Mouse (Mus musculus): ENCODE measurements around the gene Alox5. TPM values are rescaled to one million over a fixed set of nuclear protein-coding genes. Genes with fewer than 3 reads are reported as not detected.
"Not testable (repeated sequence)": the region's sequence is repeated elsewhere in the genome, so short reads cannot be mapped to it uniquely, and the experiment has no call there.

Alox5 gene
- 1 to 10 TPM; 6.3 to 6.7 TPM for total RNA-seq (2021)

DNA sequence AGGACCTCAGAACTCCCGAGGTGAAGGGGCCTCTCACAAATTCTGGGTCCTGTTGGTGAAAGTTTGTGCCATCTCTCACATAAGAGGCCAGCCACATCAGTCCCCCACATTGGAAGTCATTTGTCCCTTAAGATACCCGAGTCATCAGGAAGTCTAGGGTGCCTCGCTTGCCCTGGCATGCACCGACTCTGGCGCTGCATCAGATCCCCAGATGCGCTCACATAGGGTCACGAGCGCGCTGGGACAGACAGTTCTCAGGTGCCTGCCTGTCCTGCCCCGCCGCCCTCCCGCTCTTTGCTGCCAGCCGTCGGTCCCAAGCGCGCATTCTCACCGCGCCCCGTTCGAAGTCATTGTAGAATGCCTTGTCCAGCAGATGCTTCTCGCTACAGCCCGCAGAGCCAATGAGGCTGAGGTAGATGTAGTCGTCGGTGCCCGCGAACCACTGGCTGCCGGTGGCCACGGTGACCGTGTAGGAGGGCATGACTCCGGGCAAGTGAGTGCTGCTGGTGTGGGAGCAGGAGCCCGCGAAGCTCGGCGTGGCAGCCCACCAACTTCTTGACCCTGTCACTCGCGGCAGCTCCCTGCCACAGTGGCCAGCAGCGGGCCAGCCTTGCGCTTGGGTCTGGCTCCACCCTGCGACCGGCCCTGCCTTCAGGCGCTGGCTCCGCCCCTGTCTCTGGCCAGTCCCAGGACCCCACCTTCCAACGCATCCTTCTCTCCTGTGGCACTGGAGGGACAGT, at the start of gene Alox5:
Gene Alox5 (minus strand): TSS at position 635 of the 740 bp plus-strand sequence.
- DNase-seq: peak; percentile 38

DNA sequence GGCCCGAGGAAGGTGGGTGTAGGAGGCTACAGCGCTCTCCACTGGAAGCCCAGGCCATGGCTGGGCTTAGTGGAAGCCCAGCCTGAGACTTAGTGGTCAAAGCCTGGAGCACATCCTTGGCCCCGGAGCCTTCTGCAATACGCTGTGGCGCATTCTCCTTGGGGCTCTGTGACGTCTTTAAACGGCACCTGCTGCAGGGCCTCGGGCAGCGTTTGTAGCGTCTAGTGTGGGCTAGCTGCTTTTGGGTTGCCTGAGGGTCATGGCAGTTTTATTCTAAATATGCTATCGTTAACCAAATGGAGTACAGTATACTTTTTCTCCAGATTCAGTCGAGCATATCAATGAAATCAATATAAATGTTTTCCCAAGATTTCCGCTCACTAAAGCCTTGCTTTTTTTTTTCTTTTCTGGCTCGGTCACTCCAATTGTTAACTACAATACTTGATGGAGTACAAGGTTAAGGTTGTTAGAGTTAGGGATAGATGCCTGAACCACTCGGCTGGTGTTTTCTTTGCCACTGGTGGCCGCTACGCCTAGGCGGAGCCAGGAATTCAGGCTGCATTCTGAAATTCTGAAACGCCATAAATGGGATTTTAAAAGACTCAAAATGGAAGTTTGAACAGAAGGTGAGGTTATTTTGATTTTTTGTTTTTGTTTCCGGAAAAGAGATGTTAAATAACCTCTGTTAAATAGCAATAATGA, 45.5 kb upstream of the Alox5 start, which contains the start of gene Olfr212:
Gene Olfr212 (plus strand): TSS at position 215 of the 702 bp plus-strand sequence.
- DNase-seq: not testable (repeated sequence)

DNA sequence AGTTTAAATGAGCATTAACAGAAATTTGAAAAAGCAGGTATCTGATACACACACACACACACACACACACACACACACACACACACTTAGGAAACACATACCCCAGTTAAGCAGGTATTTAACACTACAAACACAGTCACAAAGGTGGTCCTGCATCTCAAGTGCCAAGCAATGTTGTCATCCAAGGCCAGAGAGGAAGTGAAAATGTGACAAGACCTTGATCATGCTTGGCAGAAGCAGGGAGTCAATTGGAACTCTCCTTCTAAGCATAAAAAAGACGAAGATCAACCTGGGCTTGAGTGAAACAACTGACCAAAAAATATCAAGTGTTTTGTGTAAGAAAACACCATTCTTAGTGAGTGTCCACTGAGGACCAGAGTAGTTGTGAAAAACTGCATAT, 35.0 kb upstream of the Alox5 start:
- no peak for DNase-seq

DNA sequence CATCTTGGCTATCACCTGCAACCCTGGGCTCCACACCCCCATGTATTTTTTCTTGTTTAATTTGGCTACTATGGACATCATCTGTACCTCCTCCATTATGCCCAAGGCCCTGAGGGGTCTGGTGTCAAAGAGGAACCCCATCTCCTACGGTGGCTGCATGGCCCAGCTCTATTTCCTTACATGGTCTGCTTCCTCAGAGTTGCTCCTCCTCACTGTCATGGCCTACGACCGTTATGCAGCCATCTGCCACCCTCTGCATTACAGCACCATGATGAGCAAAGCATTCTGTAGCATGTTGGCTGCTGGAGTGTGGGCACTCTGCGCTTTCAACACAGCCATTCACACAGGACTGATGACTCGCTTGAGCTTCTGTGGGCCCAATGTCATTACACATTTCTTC, 32.8 kb upstream of the Alox5 start:
- DNase-seq: no peak

DNA sequence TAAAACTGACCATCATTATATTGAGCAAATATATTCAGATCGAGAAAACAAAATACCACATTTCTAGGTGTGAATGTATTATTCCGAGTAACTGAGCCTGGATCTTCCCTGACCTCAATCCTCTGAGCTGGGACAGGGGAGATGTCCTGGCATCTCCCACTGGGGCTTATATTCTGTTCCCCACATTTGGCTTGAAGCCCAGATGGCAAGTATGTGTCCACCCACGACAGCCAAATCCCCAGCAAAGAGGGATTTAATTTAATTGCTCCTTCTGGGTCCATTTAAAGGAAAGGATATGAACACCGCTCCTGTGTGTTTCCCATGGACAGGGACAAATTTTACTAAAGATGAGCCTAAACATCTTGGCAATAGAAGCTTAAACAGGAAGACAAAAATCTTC, 27.8 kb upstream of the Alox5 start, which contains the start of gene Olfr211:
Gene Olfr211 (plus strand): TSS at position 301 of the 400 bp plus-strand sequence.
- no peak for DNase-seq

DNA sequence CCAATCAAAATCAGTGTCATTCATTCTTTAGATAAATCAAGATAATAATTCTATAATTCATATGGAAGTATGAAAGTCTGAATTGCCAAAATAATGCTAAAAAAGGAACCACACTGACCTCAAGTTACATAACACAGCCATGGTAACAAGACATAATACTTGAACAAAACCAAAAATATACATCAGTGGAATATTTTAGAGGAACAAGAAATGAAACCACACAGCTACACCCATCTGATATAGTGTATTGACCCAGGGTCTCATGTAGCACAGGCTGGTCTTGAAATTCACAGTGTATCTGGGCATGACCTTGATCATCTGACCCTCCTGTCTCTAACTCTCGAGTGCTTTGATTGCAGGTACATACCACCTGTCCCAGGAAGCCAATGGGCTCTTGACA, 25.9 kb upstream of the Alox5 start:
- no peak for DNase-seq

DNA sequence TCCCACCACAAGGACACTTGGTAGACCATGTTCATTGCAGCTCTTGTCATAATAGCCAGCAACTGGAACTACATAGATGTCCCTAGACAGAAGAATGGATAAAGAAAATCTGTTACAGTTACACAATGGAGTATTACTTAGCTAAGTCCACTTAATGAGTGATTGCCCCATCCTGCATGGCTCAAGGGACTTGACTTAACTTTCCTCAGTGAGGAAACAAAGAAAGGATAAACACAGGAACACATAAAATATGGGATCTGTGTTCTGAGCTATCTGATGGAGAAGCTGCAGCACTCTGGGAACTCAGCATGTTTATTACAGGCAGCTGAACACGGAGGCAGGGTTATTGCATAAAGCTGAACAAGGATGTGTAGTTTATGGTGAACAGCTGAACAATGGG, 24.1 kb upstream of the Alox5 start:
- no peak for DNase-seq

DNA sequence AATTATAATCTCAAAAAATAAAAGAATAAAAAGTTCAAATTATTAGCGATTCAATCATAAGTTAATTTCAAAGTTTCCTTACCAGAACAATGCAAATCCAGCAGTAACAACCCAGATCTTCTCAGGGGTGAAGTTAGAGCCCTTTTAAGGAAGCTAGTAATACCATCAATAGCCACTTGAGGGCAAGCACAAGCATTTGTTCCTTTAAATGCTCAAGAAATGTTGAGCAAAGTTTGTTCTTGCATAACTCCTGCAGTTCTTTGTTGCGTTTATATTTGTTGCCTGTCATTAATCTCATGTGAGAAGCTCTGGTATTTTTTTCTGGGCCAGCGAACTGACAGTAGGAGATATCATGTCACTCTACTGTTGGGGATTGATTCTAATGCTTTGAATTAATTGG, 7.1 kb upstream of the Alox5 start:
- no peak for DNase-seq

DNA sequence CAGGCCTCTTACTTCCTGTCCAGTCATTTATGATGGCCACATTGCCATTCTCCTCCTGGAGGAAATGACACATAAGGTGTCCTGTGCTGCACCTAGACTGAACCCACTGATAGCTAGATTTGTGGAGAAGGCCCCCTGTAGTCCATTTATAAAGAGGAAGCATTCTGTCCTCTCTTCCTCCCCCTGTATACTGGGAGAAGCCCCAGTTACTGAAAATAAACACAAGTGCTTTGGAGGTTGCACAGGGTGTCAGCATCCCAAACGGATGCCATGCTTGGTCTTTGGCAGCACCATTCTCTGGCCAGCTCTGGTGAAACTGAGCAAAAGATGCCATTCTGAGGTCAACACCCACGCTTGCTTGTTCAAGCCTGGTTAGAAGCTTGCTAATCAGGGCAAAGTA, 1.7 kb downstream of the Alox5 start:
- no peak for DNase-seq

DNA sequence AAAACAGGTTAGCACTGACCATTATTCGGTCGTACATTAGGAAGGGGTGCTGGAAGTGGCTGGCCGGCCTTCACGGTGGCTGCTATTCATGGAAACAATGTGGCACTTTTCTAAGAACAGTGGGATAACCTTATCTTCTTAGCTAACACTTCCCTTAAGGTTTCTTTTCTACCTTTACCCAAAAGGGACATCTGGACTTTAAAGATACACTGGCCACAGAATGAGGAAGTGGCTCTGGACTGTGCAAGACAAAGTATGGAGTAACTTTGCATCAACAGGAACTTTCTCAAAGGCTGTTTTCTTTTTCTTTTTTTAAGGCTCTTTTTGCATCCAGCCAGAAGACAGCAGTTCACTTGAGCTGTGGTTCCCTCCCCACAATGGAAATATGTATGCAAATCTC, 2.2 kb downstream of the Alox5 start:
- no peak for DNase-seq

DNA sequence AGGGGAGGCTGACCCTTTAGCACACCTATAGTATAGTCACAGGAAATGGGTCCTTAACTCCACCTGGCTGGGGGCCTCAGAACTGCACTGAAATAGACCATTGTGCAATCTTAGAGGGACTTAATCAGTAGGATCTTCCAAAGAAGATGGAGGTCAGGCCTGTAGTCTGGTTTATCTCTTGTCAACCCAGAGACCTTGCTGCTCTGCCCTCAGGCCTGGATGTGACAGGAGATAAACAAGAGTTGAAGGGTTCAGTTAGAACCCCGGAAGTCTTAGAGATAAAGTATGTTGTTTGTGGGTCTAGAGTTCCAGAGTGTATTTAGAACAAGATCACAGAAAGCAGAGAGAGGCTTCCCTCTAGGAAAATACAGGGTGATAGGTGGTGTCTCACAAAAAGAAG, 4.5 kb downstream of the Alox5 start:
- no peak for DNase-seq

DNA sequence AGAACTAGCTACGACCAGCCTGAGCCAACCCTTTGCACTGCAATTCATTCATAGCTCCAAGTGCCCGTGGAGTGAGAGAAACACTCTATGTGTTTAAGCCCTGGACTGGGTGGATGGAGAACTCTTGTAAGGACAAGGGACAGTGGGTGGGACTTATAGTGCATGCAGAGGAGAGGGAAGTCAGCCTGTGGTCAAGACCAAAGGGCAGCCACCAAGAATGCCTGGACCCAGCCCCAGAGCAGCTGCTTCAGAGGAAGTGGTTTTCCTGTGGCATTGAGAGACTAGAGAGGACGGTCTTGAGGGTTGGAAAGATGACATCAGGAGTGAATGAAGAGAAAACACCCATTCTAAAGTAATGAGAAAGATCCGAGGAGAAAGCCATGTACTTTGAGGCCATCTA, 5.2 kb downstream of the Alox5 start:
- no peak for DNase-seq

DNA sequence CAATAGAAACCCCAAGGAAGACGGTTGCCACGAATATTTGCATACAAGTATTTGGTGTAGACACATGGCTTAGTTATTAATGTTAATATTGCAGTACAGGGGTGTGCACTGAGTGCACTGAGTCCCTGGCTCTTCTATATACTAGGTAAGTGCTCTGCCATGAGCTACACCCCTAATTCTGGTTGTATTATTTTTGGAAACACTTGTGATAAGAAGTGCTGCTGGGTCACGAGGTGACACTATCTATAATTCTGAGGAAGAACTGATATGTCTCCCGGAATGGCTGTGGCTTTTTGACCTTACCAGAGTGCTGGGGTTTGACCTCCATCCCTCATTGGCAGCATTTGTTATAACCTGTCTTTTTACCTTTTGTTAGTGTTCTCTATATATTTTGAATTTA, 20.1 kb downstream of the Alox5 start:
- DNase-seq: peak; percentile 10

DNA sequence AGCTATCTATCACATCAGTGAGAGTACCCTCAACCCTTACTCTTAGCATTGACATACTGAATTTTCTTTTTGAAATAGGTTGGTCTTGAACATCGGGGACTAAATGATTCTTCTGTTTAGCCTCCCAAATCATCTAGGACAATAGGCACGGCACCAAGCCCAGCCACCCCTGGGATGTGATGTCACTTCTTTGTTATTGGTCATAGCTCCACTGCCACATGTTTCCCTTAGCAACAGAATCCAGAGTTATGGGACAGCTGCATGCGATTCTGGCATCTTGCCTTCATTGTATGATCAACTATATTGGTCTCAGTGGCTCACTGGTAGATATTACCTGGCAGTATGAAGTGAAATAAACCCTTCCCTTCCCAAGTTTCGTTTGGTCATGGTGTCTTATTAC, 20.5 kb downstream of the Alox5 start:
- DNase-seq: no peak

DNA sequence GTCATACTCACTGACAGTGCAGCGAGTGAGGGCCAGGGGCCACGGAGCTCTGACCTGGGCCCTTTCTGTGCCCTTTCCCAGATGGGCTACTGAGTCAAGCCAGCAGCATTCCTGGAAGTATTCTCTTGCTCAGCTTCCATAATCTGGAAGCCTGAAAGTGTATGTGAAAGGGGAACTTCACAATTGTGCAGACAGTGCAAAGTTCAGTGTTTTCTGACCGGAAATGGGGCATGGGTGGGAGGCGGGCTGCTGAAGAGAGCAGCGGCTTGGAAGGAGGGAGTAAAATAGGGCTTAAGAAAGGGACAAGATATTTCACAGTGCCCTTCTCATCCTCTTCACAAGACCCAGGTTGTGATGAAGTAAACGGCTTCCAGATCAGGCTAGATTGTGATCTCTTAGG, 21.4 kb downstream of the Alox5 start:
- DNase-seq: no peak

DNA sequence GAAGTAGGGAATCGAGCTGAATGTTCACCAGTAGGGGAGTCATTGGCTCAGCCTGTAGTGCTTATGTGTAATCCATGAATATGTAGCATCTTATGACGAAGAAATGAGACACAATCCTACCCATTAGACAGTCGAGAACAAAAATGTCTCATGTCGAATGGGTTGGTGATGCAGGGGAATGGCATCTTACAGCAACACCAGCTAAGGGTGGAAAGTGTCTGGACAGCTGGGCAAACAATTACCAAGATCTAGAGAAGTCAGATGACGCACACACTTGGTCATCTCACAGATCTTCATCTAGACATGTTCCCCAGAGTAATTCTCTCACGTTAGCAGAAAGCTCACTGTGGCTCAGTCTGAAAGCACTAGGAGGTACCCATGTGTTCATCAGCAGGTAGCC, 22.1 kb downstream of the Alox5 start:
- DNase-seq: no peak

DNA sequence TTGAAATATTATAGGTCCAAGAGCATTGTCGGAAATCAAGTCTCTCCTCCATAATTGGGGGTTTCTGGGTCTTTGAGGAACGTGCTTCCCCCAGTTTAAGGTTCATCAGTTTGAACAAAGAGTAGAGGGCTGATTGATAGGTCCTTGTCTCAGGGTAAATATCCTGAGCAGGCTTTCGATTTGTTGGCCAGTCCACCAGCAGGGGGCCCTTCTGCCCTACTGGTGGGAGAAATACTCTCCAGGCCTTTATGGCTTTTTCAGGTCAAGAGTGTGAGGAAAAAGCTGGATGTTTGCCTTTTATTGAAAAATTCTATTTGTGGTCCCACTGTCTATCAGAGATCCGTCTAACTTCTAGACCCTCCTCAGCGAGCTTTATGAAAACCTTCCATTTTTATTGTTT, 32.7 kb downstream of the Alox5 start:
- peak; percentile 37 for DNase-seq

DNA sequence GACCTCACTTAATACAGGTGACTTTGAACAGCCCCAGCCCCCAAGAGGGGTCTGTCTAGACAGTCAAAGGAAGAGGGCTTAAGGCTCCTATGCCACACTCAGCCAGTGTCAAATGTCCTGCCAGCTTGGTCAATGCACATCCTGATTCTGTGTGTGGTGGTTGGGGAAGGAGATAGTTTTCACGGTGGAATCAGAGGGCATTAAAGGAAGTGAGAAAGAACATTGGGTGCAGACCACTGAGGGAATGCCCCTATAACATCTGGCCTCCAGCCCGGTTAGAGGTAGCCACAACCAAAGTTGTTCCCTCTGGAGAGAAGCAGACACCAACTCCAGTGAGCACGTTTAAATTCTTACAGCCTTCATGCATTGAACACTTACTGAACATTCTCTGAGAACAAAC, 33.4 kb downstream of the Alox5 start:
- DNase-seq: no peak

DNA sequence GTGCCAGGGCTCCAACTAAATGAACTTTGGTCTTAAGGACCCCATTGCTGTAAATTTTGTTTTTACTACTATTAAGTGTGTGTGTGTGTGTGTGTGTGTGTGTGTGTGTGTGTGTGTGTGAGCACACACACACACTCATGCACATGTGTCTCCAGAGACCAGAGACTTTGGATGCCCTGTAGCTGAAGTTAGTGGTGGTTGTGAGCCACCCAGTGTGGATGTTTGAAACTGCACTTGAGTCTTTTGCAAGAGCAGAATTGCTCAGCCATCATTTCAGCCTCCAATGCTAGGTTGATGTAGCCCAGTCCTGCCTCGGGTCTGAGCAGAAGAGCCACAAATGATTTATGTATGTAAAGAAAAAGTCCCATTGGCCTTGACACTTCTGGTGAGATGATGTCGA, 37.3 kb downstream of the Alox5 start:
- peak; percentile 32 for DNase-seq

DNA sequence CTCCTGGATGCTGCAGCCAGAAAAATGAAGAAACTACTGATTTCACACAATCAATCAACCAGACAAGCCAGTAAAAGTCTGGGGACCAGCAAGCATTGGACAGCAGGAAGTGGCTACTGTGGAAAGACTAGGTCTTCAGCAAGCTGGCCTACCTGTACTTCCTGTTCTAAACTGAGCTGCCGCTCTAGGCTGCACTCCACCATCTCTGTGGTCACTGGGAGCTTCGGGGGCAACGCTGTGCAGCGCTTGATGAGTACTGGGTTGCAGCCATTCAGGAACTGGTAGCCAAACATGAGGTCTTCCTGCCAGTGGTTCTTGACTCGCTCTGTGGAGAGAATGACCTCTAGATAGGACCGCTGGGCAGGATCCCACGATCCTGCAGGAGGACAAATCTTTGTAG, 38.0 kb downstream of the Alox5 start:
- DNase-seq: no peak

DNA sequence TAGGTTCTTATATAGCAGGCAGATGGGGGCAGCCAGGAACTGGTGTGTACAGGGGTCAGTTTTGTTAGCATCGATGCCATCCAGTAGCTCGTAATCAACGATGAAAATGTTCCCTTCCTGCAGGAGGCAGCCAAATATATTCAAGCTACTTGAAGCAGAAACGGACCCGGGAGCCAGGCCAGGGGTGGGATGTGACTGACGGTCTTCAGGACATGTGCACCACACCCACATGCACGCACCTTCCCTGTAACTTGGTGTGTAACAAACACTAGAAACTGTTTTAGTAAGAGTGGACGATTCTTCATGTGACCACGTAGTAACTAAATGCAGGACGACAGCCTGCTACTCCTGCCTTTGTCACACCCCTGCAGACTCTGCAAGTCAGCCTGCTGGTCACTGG, 40.7 kb downstream of the Alox5 start:
- no peak for DNase-seq

DNA sequence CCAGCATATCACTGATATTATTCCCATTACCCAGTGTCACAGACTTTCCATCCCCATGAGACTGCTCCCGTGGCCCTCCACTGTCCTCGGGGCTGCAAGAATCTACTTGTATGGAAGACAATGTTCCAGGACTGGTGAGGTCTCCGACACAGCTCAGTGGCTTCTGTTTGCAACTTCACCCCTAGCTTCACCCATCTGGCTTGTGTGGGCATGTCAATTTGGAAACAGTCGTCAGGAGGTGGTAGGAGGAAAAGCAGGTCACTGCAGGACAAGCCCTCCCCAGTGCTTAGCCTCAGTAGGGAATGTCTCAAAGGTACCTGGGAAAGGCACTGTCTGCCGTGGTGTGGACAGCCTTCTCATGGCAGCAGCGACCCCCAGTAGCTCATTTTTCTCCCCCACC, 41.3 kb downstream of the Alox5 start:
- DNase-seq: no peak

DNA sequence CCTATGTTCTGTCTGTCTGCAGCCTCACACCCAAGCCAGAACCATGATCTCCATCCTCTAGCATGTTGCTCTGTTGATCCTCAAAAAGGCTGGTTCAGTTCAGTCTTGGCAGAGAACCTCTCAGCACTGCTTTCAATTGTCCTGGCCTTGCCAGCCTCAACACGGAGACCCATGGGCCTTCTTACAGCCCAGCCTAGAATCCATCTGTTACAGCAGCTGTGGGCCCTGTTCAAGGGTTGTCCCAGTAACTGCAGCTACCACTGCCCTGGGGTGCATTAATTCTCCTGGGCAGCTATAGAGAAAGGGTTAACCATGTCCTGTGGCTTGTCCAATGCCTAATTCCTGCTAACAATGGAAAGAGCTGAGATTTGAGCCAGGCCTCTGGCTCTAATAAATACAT, 42.5 kb downstream of the Alox5 start:
- no peak for DNase-seq

All from heart, postnatal 4 days (tissue).